Mouse (Mus musculus): ENCODE data around the gene Gtf2a1.
"Not testable (repeated sequence)": the region's sequence is repeated elsewhere in the genome, so short reads cannot be mapped to it uniquely, and the experiment has no call there.

Gene Gtf2a1

GRCm38 (mm10) chr12:91581204-91582070 lies 8.8 kb downstream of the Gtf2a1 start:
- no peak for DNase-seq

GRCm38 (mm10) chr12:91579665-91580064 lies 10.6 kb downstream of the Gtf2a1 start:
- no peak for DNase-seq

DNA sequence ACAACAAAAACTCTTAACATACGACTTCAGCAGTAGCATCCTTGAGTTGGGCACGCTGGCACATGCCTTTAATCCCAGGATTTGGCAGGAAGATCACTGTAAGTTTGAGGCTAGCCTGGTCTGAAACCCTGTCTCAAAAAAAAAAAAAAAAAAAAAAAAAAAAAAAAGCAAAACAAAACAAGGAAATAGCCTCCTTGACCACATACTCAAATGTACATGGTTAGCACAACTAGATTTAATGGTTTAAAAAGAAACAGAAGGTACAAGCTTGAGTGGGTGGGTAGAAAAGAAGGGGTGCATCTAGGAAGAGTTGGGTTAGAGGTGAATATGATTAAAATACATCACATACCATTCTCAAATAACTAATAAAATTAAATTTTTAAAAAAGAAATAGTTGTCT lies 18.6 kb downstream of the Gtf2a1 start:
- no peak for DNase-seq

GRCm38 (mm10) chr12:91569255-91569654 lies 21.0 kb downstream of the Gtf2a1 start:
- DNase-seq: no peak

DNA sequence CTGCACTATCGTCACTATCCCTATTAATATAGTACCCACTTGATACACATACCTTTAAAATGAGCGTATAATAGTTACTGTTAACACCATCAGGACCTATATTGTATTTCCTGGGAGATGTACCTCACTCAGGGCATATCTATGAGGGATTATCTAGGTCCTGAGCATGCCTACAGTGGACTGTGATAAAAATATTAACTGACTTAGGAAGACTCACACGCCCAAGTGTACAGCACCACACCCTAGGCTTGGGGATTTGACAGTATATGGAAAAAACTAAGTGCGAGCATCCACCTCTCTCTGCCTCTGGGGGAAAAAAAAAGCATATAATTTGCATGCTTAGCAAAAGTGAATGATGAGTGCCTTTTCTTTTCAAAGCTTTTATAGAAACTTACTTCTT lies 23.1 kb downstream of the Gtf2a1 start:
- no peak for DNase-seq

DNA sequence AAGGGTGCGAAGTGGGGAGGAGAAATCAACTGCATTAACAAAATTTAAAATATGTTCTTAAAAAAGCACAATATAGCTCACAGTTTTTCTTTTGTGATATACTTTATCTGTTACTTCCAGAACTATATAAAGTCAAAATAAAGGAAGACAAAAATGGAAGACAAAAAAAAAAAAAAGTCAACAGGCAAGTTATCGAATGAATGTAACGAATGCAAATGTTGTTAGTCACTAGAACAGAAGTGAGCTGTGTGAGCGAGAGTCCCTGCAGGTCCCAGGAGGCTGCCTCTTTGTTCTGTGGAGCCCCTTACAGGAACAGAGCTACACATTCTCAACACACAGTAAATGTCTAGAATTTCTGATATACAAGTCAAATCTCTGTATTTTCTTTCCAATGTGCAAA lies 32.1 kb downstream of the Gtf2a1 start:
- DNase-seq: not testable (repeated sequence)

DNA sequence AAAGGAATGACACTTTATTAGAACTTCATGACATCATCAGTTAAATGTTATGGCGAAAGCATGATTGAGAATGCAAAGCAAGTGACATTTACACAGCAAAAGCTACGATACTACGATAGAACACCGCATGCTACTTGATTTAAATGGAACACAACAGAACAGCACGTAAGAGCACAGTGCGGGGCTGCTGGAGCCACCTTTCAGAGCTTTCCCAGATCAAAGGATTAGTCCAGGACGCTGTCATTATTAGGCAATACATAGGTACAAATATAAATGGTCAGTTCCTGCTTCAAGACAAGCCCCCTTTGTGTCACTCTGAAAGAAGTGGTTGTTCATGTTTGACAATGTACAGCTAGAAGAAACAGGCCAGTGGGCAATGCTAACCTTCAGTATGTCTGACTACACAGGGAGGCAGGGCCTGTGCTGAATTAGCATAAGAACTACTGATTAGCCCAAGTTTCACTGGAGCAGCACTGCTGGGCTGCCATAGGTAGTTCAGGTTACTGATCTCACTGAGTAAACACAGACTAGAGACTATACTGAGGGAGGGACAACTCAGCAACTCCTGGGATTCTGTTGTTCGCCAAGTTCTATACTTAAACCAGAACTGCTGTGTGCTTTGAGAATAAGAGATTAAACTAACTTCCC lies 32.8 kb downstream of the Gtf2a1 start:
- DNase-seq: not testable (repeated sequence)

DNA sequence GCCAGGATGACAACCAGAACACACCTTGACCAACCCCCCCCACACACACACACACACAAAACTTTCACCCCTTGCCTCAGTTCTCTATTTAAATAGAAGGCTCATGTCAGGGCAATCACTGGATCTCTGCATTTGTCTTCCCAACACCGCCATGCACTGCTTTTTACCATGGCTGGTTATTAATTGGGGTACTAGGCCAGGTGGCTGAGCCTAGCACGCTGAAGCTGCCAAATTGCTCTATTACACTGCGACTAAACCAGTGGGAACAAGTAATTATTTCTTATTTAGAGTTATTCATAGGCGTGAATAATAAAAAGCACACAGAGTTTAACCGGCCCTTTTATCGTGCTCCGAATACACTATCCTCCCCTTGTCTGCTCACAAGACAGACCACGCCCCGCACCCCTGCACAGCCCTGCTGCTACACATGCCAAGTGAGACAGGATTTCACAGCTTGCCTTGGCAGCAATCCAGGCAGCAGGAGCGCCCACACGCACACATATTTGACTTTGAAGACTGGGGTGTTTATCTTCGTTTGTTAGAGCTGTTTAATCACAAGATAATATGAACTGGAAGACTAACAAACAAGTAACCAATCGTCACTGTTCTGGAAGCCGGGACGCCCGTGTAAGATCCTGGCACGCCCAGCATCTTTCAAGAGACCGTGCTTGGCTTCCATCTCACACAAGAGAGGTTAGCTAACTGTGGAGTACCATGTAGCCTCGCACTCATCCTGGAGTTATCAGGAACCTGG lies 38.3 kb downstream of the Gtf2a1 start:
- DNase-seq: peak; percentile 63 to 69

DNA sequence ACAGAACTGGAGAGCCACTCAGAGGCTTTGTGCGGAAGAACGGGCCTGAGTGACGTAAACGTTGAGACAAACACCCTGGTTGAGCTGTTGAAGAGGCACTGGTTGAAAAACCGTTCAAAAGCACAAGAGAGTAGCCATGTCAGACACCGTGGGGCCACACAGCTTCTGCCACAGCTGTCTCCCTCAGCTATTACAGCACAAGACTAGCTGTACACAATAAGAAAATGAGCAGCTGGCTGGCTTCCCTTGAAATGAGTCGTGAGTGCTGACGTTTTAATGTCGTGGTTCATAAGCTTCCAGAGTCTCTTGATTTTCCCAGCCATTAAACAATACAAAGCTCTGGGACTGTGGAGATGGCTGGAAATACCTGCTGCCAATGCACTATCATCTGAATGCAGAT lies 40.8 kb downstream of the Gtf2a1 start:
- no peak for DNase-seq

DNA sequence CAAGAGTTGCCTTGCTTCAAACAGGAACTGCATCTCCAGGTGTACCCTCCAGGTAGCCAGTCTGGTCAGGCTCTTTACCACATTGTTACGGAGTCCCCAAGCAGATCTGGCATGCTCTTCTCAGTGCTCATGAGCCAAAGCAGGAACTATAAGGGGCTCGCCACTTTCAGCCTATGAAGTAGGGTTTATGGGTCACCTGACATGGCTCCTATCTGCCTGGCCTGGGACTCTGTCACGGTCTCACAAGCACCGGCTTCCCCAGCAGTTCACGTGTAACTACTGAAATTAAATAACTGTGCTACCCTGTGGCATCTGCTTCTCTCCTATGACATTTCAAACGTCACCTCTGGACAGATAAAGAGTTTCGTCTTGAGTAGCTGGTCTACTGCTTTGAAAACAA lies 50.1 kb downstream of the Gtf2a1 start:
- DNase-seq: no peak

DNA sequence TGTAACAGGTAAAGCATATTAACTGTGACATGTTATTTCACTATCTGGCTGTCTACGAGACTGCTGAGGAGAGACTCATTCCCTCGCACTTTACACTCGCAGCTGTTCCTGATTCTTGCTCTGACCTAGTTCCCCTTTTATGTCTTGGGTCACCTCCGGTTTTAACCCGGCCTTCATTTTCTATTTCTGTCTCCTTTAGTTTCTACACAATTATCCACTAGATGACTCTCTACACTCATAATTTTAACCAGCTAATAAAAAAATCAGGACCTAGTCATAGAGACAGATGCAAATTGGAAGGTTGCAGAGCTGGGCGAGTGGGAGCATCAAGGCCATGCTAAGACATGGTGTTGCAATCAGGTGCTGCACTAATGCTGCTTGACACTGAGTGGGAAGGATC lies 55.8 kb downstream of the Gtf2a1 start:
- no peak for DNase-seq

- DNase-seq: no peak
Observed at GRCm38 (mm10) chr12:91523626-91524025, 66.7 kb downstream of the Gtf2a1 start.

- no peak for DNase-seq
Observed at GRCm38 (mm10) chr12:91517808-91518207, 72.5 kb downstream of the Gtf2a1 start.

- no peak for DNase-seq
Observed at GRCm38 (mm10) chr12:91513980-91514379, 76.3 kb downstream of the Gtf2a1 start.

GRCm38 (mm10) chr12:91511766-91512165 lies 78.5 kb downstream of the Gtf2a1 start:
- DNase-seq: no peak
